Mouse (Mus musculus) stomach, postnatal 0 days (tissue): ENCODE measurements at regions not wholly inside any gene's neighbourhood (a gene's known extent, or its start where the extent isn't known, plus 50 kb on each side); places are given as distances from the start of the nearest gene placed in this dataset.

ENCODE experiments used
- ATAC-seq: fragments of 200-750 bp; cut with Nextera tagmentation; 2 replicates; pipeline ENCODE4 v1.8.0; 2017; ENCODE audit not compliant: low FRiP score, low TSS enrichment
- DNase-seq: peaks from one replicate; pipeline ENCODE4 v3.0.0-alpha.2; 2016; ENCODE audit warnings: low spot score
- H3K27ac ChIP-seq: fragments of 300-500 bp; sonication (generic); replicated peaks from 2 replicates; pipeline ENCODE4 v1.5.1; 2014; ENCODE audit warnings: mild to moderate bottlenecking, control low read depth
- H3K27me3 ChIP-seq: fragments of 300-500 bp; sonication (generic); 2 replicates; pipeline ENCODE4 v1.6.1; 2014; ENCODE audit warnings: low read length; ENCODE audit not compliant: control insufficient read depth, insufficient read depth
- H3K36me3 ChIP-seq: fragments of 300-500 bp; sonication (generic); 2 replicates; pipeline ENCODE4 v1.6.1; 2014; ENCODE audit warnings: low read length, mixed read lengths; ENCODE audit not compliant: control insufficient read depth, insufficient read depth
- H3K4me1 ChIP-seq: fragments of 300-500 bp; sonication (generic); replicated peaks from 2 replicates; pipeline ENCODE4 v1.6.1; 2014; ENCODE audit warnings: antibody characterized with exemption; ENCODE audit not compliant: control insufficient read depth, insufficient read depth
- H3K4me2 ChIP-seq: fragments of 300-500 bp; sonication (generic); replicated peaks from 2 replicates; pipeline ENCODE4 v1.6.1; 2014; ENCODE audit warnings: low read depth, mild to moderate bottlenecking, control low read depth, moderate library complexity
- H3K4me3 ChIP-seq: fragments of 300-500 bp; sonication (generic); 2 replicates; pipeline ENCODE4 v1.5.1; 2014; ENCODE audit warnings: low read depth, low read length, control low read depth
- H3K9ac ChIP-seq: fragments of 300-500 bp; sonication (generic); 2 replicates; pipeline ENCODE4 v1.6.1; 2014; ENCODE audit warnings: mild to moderate bottlenecking, low read length, control low read depth, mixed read lengths
- H3K9me3 ChIP-seq: fragments of 300-500 bp; sonication (generic); 2 replicates; pipeline ENCODE4 v1.6.1; 2016; ENCODE audit warnings: low read length; ENCODE audit not compliant: control insufficient read depth
- CTCF ChIP-seq: IDR thresholded peaks from 2 replicates; pipeline ENCODE4 v1.5.1; 2016; ENCODE audit warnings: antibody characterized with exemption, low read depth, mild to moderate bottlenecking, moderate library complexity
- EP300 ChIP-seq: optimal IDR thresholded peaks from 2 replicates; pipeline ENCODE3; 2016; ENCODE audit warnings: antibody characterized with exemption
- WGBS: fragments of 180-500 bp; shearing (Covaris S2); extraction: QIAGEN DNeasy Blood & Tissue Kit; methylation state at CpG from one replicate; pipeline ENCODE4 v1.1.7; 2014; 5-methylcytosine and 5-hydroxymethylcytosine counted together

- H3K27ac ChIP-seq, result no peak overlapping the region
- H3K4me1 ChIP-seq, result no peaks in the 10 kb centered on the region
- 80% methylated on average over 4 of the region's 4 CpGs for WGBS
- DNase-seq (no peak), ATAC-seq (no peak)
- H3K9me3 ChIP-seq, result no peaks in the 10 kb centered on the region
- no peak overlapping the region for H3K4me3 ChIP-seq
- no peak overlapping the region for H3K4me2 ChIP-seq
- H3K27me3 ChIP-seq, result no peaks in the 10 kb centered on the region
- TF ChIP-seq EP300 (no peak), CTCF (no peak)
- no peak overlapping the region for H3K9ac ChIP-seq
- H3K36me3 ChIP-seq, result no peaks in the 10 kb centered on the region
These were observed 518.6 kb downstream of the Gm9195 start for GRCm38 (mm10) chr14:71973016-71973415.

GRCm38 (mm10) chr14:71972521-71972920 is 519.1 kb downstream of the Gm9195 start:
- Histone ChIP-seq H3K4me1 (no peaks in the 10 kb centered on the region), H3K9me3 (no peaks in the 10 kb centered on the region), H3K27ac (no peak overlapping the region), H3K9ac (no peak overlapping the region), H3K27me3 (no peaks in the 10 kb centered on the region), H3K4me3 (no peak overlapping the region), H3K36me3 (no peaks in the 10 kb centered on the region), H3K4me2 (no peak overlapping the region)
- no peak for DNase-seq
- WGBS, result 98% methylated on average over 1 of the region's 1 CpGs
- no peak for TF ChIP-seq EP300
- TF ChIP-seq CTCF, result no peak
- ATAC-seq, result no peak

- 53% methylated on average over 6 of the region's 6 CpGs for WGBS
- Histone ChIP-seq H3K4me1 (no peaks in the 10 kb centered on the region), H3K9me3 (no peaks in the 10 kb centered on the region), H3K4me3 (no peak overlapping the region), H3K9ac (no peak overlapping the region), H3K27ac (no peak overlapping the region), H3K4me2 (no peak overlapping the region), H3K27me3 (no peaks in the 10 kb centered on the region), H3K36me3 (no peaks in the 10 kb centered on the region)
- ATAC-seq (no peak), DNase-seq (no peak)
- TF ChIP-seq CTCF, result no peak
- TF ChIP-seq EP300, result no peak
These were observed 524.0 kb downstream of the Gm9195 start for GRCm38 (mm10) chr14:71967646-71968045.

- H3K36me3 ChIP-seq, result no peaks in the 10 kb centered on the region
- no peaks in the 10 kb centered on the region for H3K27me3 ChIP-seq
- no peak for TF ChIP-seq EP300
- TF ChIP-seq CTCF, result no peak
- H3K9me3 ChIP-seq, result no peaks in the 10 kb centered on the region
- H3K27ac ChIP-seq, result no peak overlapping the region
- WGBS, result 6% methylated on average over 4 of the region's 4 CpGs
- no peaks in the 10 kb centered on the region for H3K4me1 ChIP-seq
- no peak for ATAC-seq
- H3K4me2 ChIP-seq, result no peak overlapping the region
- no peak overlapping the region for H3K9ac ChIP-seq
- no peak for DNase-seq
- no peak overlapping the region for H3K4me3 ChIP-seq
These were observed 528.1 kb downstream of the Gm9195 start for GRCm38 (mm10) chr14:71963389-71964169.

- ATAC-seq (no peak), DNase-seq (no peak)
- H3K36me3 ChIP-seq, result no peaks in the 10 kb centered on the region
- TF ChIP-seq CTCF, result no peak
- no peak for TF ChIP-seq EP300
- H3K9me3 ChIP-seq, result no peaks in the 10 kb centered on the region
- H3K27ac ChIP-seq, result no peak overlapping the region
- H3K27me3 ChIP-seq, result no peaks in the 10 kb centered on the region
- H3K4me3 ChIP-seq, result no peak overlapping the region
- no peaks in the 10 kb centered on the region for H3K4me1 ChIP-seq
- H3K9ac ChIP-seq, result no peak overlapping the region
- 51% methylated on average over 2 of the region's 2 CpGs for WGBS
- H3K4me2 ChIP-seq, result no peak overlapping the region
These were observed 542.9 kb downstream of the Gm9195 start for GRCm38 (mm10) chr14:71948701-71949100.

GRCm38 (mm10) chr14:71937157-71937485 is 554.5 kb downstream of the Gm9195 start:
- H3K4me1 ChIP-seq, result no peaks in the 10 kb centered on the region
- DNase-seq (no peak), ATAC-seq (no peak)
- H3K4me2 ChIP-seq, result no peak overlapping the region
- no peak overlapping the region for H3K9ac ChIP-seq
- TF ChIP-seq EP300, result no peak
- TF ChIP-seq CTCF, result no peak
- H3K4me3 ChIP-seq, result no peak overlapping the region
- H3K9me3 ChIP-seq, result no peaks in the 10 kb centered on the region
- H3K27me3 ChIP-seq, result no peaks in the 10 kb centered on the region
- no peaks in the 10 kb centered on the region for H3K36me3 ChIP-seq
- no peak overlapping the region for H3K27ac ChIP-seq
- WGBS, result 87% methylated on average over 2 of the region's 2 CpGs
